Mouse (Mus musculus) activated CD4-positive, CD25-positive, alpha-beta regulatory T cell, adult 4 months (primary cell): Measurements from ENCODE around the gene Nras. TPM values are rescaled to one million over a fixed set of nuclear protein-coding genes. Genes with fewer than 3 reads are reported as not detected.

ENCODE experiments used
- ATAC-seq: one replicate; pipeline ENCODE4 v1.8.0; 2017
- polyA plus RNA-seq, 2 experiments: library from polyadenylated mRNA; unstranded; fragments of 100-300 nt; shearing (Covaris generic); gene quantifications; one replicate each; pipeline ENCODE4 v1.2.1; 2017

The Nras gene
- polyA plus RNA-seq, 2 experiments from 2014 or later: 96.1 to 112 TPM

- peak; percentile 26 for ATAC-seq
These were observed 41.6 kb downstream of the Nras start for GRCm38 (mm10) chr3:103099667-103100066.

GRCm38 (mm10) chr3:103100735-103101134 lies 42.6 kb downstream of the Nras start:
- ATAC-seq: no peak

- ATAC-seq: no peak
These were observed 43.1 kb downstream of the Nras start for GRCm38 (mm10) chr3:103101194-103101593.

- peak; percentile 21 for ATAC-seq
These were observed 43.8 kb downstream of the Nras start for GRCm38 (mm10) chr3:103101909-103102308.

- peak; percentile 80 for ATAC-seq
These were observed 44.6 kb downstream of the Nras start, which contains the start of gene Dennd2c for GRCm38 (mm10) chr3:103102454-103103390. Gene Dennd2c (plus strand): TSS chr3:103102604.

- no peak for ATAC-seq
These were observed 49.6 kb downstream of the Nras start for GRCm38 (mm10) chr3:103107565-103108240.

- no peak for ATAC-seq
These were observed 54.1 kb downstream of the Nras start for GRCm38 (mm10) chr3:103112216-103112615.

Other genes with a start within 250 kb of the Nras start
- gene Sycp1, start 122.2 kb upstream of the Nras start, polyA plus RNA-seq: under 1 TPM in 1 of 2 experiments, not detected in 1; 0.33 TPM
- not detected for gene Nr1h5, start 94.2 kb upstream of the Nras start, polyA plus RNA-seq
- gene Sike1, start 62.6 kb upstream of the Nras start, polyA plus RNA-seq: 10 to 100 TPM; 70.8 to 84.2 TPM
- gene Csde1, start 37.9 kb upstream of the Nras start, polyA plus RNA-seq: 100 to 1,000 TPM; 512 to 583 TPM
- gene Ampd1, start 15.7 kb downstream of the Nras start, polyA plus RNA-seq: 1 to 10 TPM; 2.9 to 3.3 TPM
- gene Dennd2c, start 44.3 kb downstream of the Nras start, polyA plus RNA-seq: 1 to 10 TPM; 1.4 TPM
- gene Bcas2, start 113.4 kb downstream of the Nras start, polyA plus RNA-seq: 100 to 1,000 TPM; 124 to 136 TPM
- 10 to 100 TPM; 51.4 to 52.6 TPM for gene Trim33, start 221.0 kb downstream of the Nras start, polyA plus RNA-seq